Mouse (Mus musculus) A20 (cell line): ENCODE data around the gene Mrpl39.

ENCODE experiments used
- DNase-seq: peaks from one replicate; pipeline ENCODE4 v3.0.0-alpha.2; 2011; ENCODE audit warnings: low read depth, low spot score

The Mrpl39 gene

GRCm38 (mm10) chr16:84744703-84745490, 9.4 kb upstream of the Mrpl39 start:
- no peak for DNase-seq

- peak; percentile 24 for DNase-seq
These were observed 1.8 kb upstream of the Mrpl39 start for GRCm38 (mm10) chr16:84737358-84737757.

- DNase-seq = no peak
These were observed 756 bp downstream of the Mrpl39 start for GRCm38 (mm10) chr16:84734806-84735165.

- no peak for DNase-seq
These were observed 14.9 kb downstream of the Mrpl39 start for GRCm38 (mm10) chr16:84720670-84721069.

- no peak for DNase-seq
These were observed 17.3 kb downstream of the Mrpl39 start for GRCm38 (mm10) chr16:84718250-84718649.

- DNase-seq = no peak
These were observed 17.8 kb downstream of the Mrpl39 start for GRCm38 (mm10) chr16:84717618-84718248.

- no peak for DNase-seq
These were observed 18.6 kb downstream of the Mrpl39 start for GRCm38 (mm10) chr16:84716724-84717617.

- no peak for DNase-seq
These were observed 19.3 kb downstream of the Mrpl39 start for GRCm38 (mm10) chr16:84716197-84716596.

- DNase-seq = no peak
These were observed 20.6 kb downstream of the Mrpl39 start for GRCm38 (mm10) chr16:84714978-84715377.

- peak; percentile 78 for DNase-seq
These were observed 21.6 kb downstream of the Mrpl39 start for GRCm38 (mm10) chr16:84713926-84714325.

- DNase-seq = peak; percentile 72
These were observed 22.4 kb downstream of the Mrpl39 start for GRCm38 (mm10) chr16:84713156-84713555.

- DNase-seq = no peak
These were observed 26.9 kb downstream of the Mrpl39 start for GRCm38 (mm10) chr16:84708649-84709048.

- DNase-seq = no peak
These were observed 27.7 kb downstream of the Mrpl39 start for GRCm38 (mm10) chr16:84707802-84708201.

GRCm38 (mm10) chr16:84706571-84706970, 29.0 kb downstream of the Mrpl39 start:
- no peak for DNase-seq

- no peak for DNase-seq
These were observed 30.0 kb downstream of the Mrpl39 start for GRCm38 (mm10) chr16:84705507-84705906.

- DNase-seq = no peak
These were observed 30.8 kb downstream of the Mrpl39 start for GRCm38 (mm10) chr16:84704661-84705240.

- peak; percentile 34 for DNase-seq
These were observed 31.5 kb downstream of the Mrpl39 start for GRCm38 (mm10) chr16:84703769-84704660.

- DNase-seq = peak; percentile 76
These were observed 32.3 kb downstream of the Mrpl39 start for GRCm38 (mm10) chr16:84703129-84703768.

- DNase-seq = peak; percentile 73
These were observed 33.1 kb downstream of the Mrpl39 start for GRCm38 (mm10) chr16:84702230-84703128.
